Comparison of ENCODE assay signal across 14 mouse cellular contexts in the genomic region with DNA sequence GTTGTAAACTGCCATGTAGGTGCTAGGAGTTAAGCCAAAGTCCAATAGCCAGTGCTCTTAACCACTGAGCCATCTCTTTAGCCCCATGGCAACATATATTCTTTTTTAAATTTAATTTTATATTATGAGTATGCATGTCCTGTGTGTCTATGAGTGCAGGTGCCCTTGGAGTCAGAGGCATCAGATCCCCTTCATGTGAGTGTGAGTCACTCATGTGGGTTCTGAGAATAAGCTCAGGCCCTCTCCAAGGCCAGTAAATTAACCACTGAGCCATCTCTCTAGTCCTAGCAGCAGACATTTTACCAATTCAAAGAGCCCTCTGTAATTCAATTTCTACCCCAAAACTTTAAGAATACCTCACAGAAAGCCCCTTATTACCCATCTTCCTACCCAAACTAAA. TPM values are rescaled to one million over a fixed set of nuclear protein-coding genes. Genes with fewer than 3 reads are reported as not detected.
DNase-seq lines count a peak whose midpoint lies in the region; ATAC-seq and TF ChIP-seq lines count a peak whose summit lies in the region.
"Had no signal": no experiment of that assay in that cellular context is flagged by ENCODE, and none has a peak within 500 bp of the region (broad histone marks: within the 10 kb centered on the region; RNA-seq: fewer than 3 reads in every experiment).

No protein-coding gene starts in this region.

- no peak overlapping the region for H3K4me3 ChIP-seq in heart, embryonic 14.5 days (ENCODE audit: control insufficient read depth in 1 of 2, insufficient read depth in 1 of 2, low read depth in 1 of 2, low read length in 2 of 2)
- H3K4me3 ChIP-seq in heart, adult 2 months = no peak overlapping the region
- no peak overlapping the region for H3K4me3 ChIP-seq in neural tube, embryonic 12.5 days
- no peak overlapping the region for H3K4me3 ChIP-seq in liver, embryonic 12.5 days
- H3K4me3 ChIP-seq in intestine, postnatal 0 days (ENCODE audit: low read depth, low read length) = no peak overlapping the region
- H3K4me3 ChIP-seq: limb, embryonic 12.5 days had no signal

- peaks cover 2% of the 10 kb centered on the region; the same call in 1 of the 2 replicates for H3K79me2 ChIP-seq in heart, adult 2 months (replicated peaks; ENCODE audit: control insufficient read depth, insufficient read depth, low read length)

- no peaks in the 10 kb centered on the region for H3K27me3 ChIP-seq in heart, embryonic 14.5 days (ENCODE audit: control insufficient read depth, insufficient read depth, low read length)
- H3K27me3 ChIP-seq in heart, adult 2 months (ENCODE audit: control insufficient read depth, insufficient read depth, low read length) = no peaks in the 10 kb centered on the region
- no peaks in the 10 kb centered on the region for H3K27me3 ChIP-seq in neural tube, embryonic 12.5 days (replicated peaks)
- H3K27me3 ChIP-seq in liver, embryonic 12.5 days (replicated peaks) = no peaks in the 10 kb centered on the region
- H3K27me3 ChIP-seq in intestine, postnatal 0 days (replicated peaks; ENCODE audit: control insufficient read depth, insufficient read depth, low read length) = no peaks in the 10 kb centered on the region
- H3K27me3 ChIP-seq: limb, embryonic 12.5 days had no signal

- H3K27ac ChIP-seq in heart, embryonic 14.5 days (replicated peaks in 1 of 2; ENCODE audit: control insufficient read depth in 1 of 2, insufficient read depth in 1 of 2, low read depth in 2 of 2, low read length in 2 of 2) = no peak overlapping the region
- H3K27ac ChIP-seq in heart, adult 2 months = no peak overlapping the region
- no peak overlapping the region for H3K27ac ChIP-seq in neural tube, embryonic 12.5 days
- peak overlapping the region; percentile 36 for H3K27ac ChIP-seq in liver, embryonic 12.5 days
- H3K27ac ChIP-seq in intestine, postnatal 0 days (ENCODE audit: low read depth, low read length) = no peak overlapping the region
- H3K27ac ChIP-seq: hindbrain, postnatal 0 days; limb, embryonic 12.5 days had no signal

- peaks cover 0 to 46% of the 10 kb centered on the region in 2 experiments; a peak in 3 of 4 replicates for H3K4me1 ChIP-seq in heart, embryonic 14.5 days (ENCODE audit: control insufficient read depth in 2 of 2, insufficient read depth in 2 of 2, low read length in 2 of 2)
- H3K4me1 ChIP-seq in heart, adult 2 months (ENCODE audit: control insufficient read depth, insufficient read depth, low read length) = peaks cover 4% of the 10 kb centered on the region
- peaks cover 35% of the 10 kb centered on the region for H3K4me1 ChIP-seq in neural tube, embryonic 12.5 days
- H3K4me1 ChIP-seq in liver, embryonic 12.5 days = peaks cover 63% of the 10 kb centered on the region
- H3K4me1 ChIP-seq in intestine, postnatal 0 days (replicated peaks; ENCODE audit: control insufficient read depth, insufficient read depth, low read length) = peaks cover 9% of the 10 kb centered on the region; the same call in 1 of the 2 replicates

- no peak for ATAC-seq in heart, embryonic 14.5 days (ENCODE audit: insufficient number of reproducible peaks, insufficient read depth, low FRiP score, low read depth)
- ATAC-seq in neural tube, embryonic 12.5 days (ENCODE audit: low FRiP score, low read depth) = no peak
- ATAC-seq in liver, embryonic 12.5 days = no peak
- ATAC-seq in intestine, postnatal 0 days = no peak
- ATAC-seq: hindbrain, postnatal 0 days had no signal

- H3K9me3 ChIP-seq in heart, embryonic 14.5 days (ENCODE audit: control insufficient read depth, low read length) = no peaks in the 10 kb centered on the region
- no peaks in the 10 kb centered on the region for H3K9me3 ChIP-seq in neural tube, embryonic 12.5 days
- H3K9me3 ChIP-seq in liver, embryonic 12.5 days (replicated peaks) = no peaks in the 10 kb centered on the region
- no peaks in the 10 kb centered on the region for H3K9me3 ChIP-seq in intestine, postnatal 0 days (ENCODE audit: control insufficient read depth)
- H3K9me3 ChIP-seq: limb, embryonic 12.5 days had no signal

- H3K36me3 ChIP-seq in heart, embryonic 14.5 days (ENCODE audit: control insufficient read depth, insufficient read depth, low read length) = peaks cover 7% of the 10 kb centered on the region
- peaks cover 13% of the 10 kb centered on the region for H3K36me3 ChIP-seq in heart, adult 2 months (ENCODE audit: control insufficient read depth, insufficient read depth, low read length)
- H3K36me3 ChIP-seq in neural tube, embryonic 12.5 days = peaks cover 4% of the 10 kb centered on the region
- peaks cover 40% of the 10 kb centered on the region for H3K36me3 ChIP-seq in liver, embryonic 12.5 days
- H3K36me3 ChIP-seq in intestine, postnatal 0 days (ENCODE audit: control insufficient read depth, insufficient read depth) = peaks cover 7% of the 10 kb centered on the region; the same call in 1 of the 2 replicates

- intact Hi-C loops in heart, adult 2 months (cut with DNase I) = no loop called here

- TF ChIP-seq POLR2A in heart, adult 2 months (IDR thresholded peaks at IDR 0.05; ENCODE audit: insufficient read depth, low read depth, low read length) = no peak

- H3K9ac ChIP-seq in heart, embryonic 14.5 days (ENCODE audit: low read length) = peak overlapping the region; percentile 10; the same call in 1 of the 2 replicates
- H3K9ac ChIP-seq in heart, adult 2 months (ENCODE audit: low read depth, low read length) = no peak overlapping the region
- H3K9ac ChIP-seq in neural tube, embryonic 12.5 days = 0 out of 2 replicates have a peak overlapping the region, but pooled peaks have one; percentile 21
- H3K9ac ChIP-seq in liver, embryonic 12.5 days = peak overlapping the region; percentile 48; the same call in 1 of the 2 replicates
- H3K9ac ChIP-seq in intestine, postnatal 0 days (ENCODE audit: low read depth, low read length) = no peak overlapping the region
- H3K9ac ChIP-seq: limb, embryonic 12.5 days had no signal

- no peak overlapping the region for H3K4me2 ChIP-seq in heart, embryonic 14.5 days (ENCODE audit: low read length)
- no peak overlapping the region for H3K4me2 ChIP-seq in neural tube, embryonic 12.5 days (replicated peaks)
- peak overlapping the region; percentile 46 for H3K4me2 ChIP-seq in liver, embryonic 12.5 days
- H3K4me2 ChIP-seq in intestine, postnatal 0 days (replicated peaks; ENCODE audit: low read depth) = no peak overlapping the region
- H3K4me2 ChIP-seq: limb, embryonic 12.5 days had no signal

- no peak for TF ChIP-seq EP300 in heart, adult 2 months (IDR thresholded peaks at IDR 0.05; ENCODE audit: insufficient read depth, low read depth, low read length)

- DNase-seq in heart, adult 2 months = no peak
- no peak for DNase-seq in neural tube, embryonic 10.5 days (ENCODE audit: extremely low spot score, low spot score)
- no peak for DNase-seq in embryo, embryonic 11 days
- DNase-seq: heart, postnatal 36 days; kidney, adult 9 months; lung, postnatal 36 days had no signal

- no peak for TF ChIP-seq CTCF in heart, adult 2 months (IDR thresholded peaks at IDR 0.05)
- no peak for TF ChIP-seq CTCF in intestine, postnatal 0 days (IDR thresholded peaks at IDR 0.05; ENCODE audit: low read depth)

RNA-seq across cellular contexts. Expression of gene Polr2a, which starts 5.8 kb away (rescaled TPM):
- polyA plus RNA-seq in heart, embryonic 14.5 days (2014; fragmentation: Nextera tagmentation; extraction: Ambion mirVana) = 19.9 and 20.1 TPM in 2 replicates
- 10 to 100 TPM; 25.3 to 30.4 TPM for total RNA-seq in heart, adult 2 months (2021)
- 15.6 and 20.2 TPM in 2 replicates for polyA plus RNA-seq in heart, adult 2 months (2012; rRNA removed)
- 28.5 and 31.2 TPM in 2 replicates for polyA plus RNA-seq in neural tube, embryonic 12.5 days (2016; fragmentation: Nextera tagmentation; extraction: Ambion mirVana)
- polyA plus RNA-seq in liver, embryonic 12.5 days (2016; fragmentation: Nextera tagmentation; extraction: Ambion mirVana) = 17.4 and 20.2 TPM in 2 replicates
- polyA plus RNA-seq in intestine, postnatal 0 days (2015; fragmentation: Nextera tagmentation; extraction: Ambion mirVana) = 13.3 and 14.0 TPM in 2 replicates

RNA-seq across cellular contexts. Expression of gene Slc35g3, which starts 9.1 kb away (rescaled TPM):
- polyA plus RNA-seq in heart, embryonic 14.5 days (2014; fragmentation: Nextera tagmentation; extraction: Ambion mirVana) = 0.13 TPM in 1 of 2 replicates, not detected in the other
- total RNA-seq in heart, adult 2 months (2021) = not detected
- 0.35 TPM in 1 of 2 replicates, not detected in the other for polyA plus RNA-seq in heart, adult 2 months (2012; rRNA removed)
- polyA plus RNA-seq in neural tube, embryonic 12.5 days (2016; fragmentation: Nextera tagmentation; extraction: Ambion mirVana) = not detected in 2 replicates
- polyA plus RNA-seq in liver, embryonic 12.5 days (2016; fragmentation: Nextera tagmentation; extraction: Ambion mirVana) = not detected in 2 replicates
- polyA plus RNA-seq in intestine, postnatal 0 days (2015; fragmentation: Nextera tagmentation; extraction: Ambion mirVana) = 0.09 and 0.12 TPM in 2 replicates
- total RNA-seq: heart, postnatal 36 days; hindbrain, postnatal 0 days; left cerebral cortex, adult 18-20 months had no signal
- polyA plus RNA-seq: large intestine, adult 2 months had no signal

RNA-seq across cellular contexts. Expression of gene Zbtb4, which starts 13.0 kb away (rescaled TPM):
- 3.7 TPM in 2 replicates for polyA plus RNA-seq in heart, embryonic 14.5 days (2014; fragmentation: Nextera tagmentation; extraction: Ambion mirVana)
- total RNA-seq in heart, adult 2 months (2021) = 10 to 100 TPM; 42.9 to 47.9 TPM
- 19.8 and 25.4 TPM in 2 replicates for polyA plus RNA-seq in heart, adult 2 months (2012; rRNA removed)
- polyA plus RNA-seq in neural tube, embryonic 12.5 days (2016; fragmentation: Nextera tagmentation; extraction: Ambion mirVana) = 2.3 and 2.4 TPM in 2 replicates
- polyA plus RNA-seq in liver, embryonic 12.5 days (2016; fragmentation: Nextera tagmentation; extraction: Ambion mirVana) = 0.43 and 0.70 TPM in 2 replicates
- 2.1 and 2.4 TPM in 2 replicates for polyA plus RNA-seq in intestine, postnatal 0 days (2015; fragmentation: Nextera tagmentation; extraction: Ambion mirVana)

RNA-seq across cellular contexts. Expression of gene Chrnb1, which starts 43.1 kb away (rescaled TPM):
- 5.5 and 5.8 TPM in 2 replicates for polyA plus RNA-seq in heart, embryonic 14.5 days (2014; fragmentation: Nextera tagmentation; extraction: Ambion mirVana)
- total RNA-seq in heart, adult 2 months (2021) = 1 to 10 TPM; 4.1 TPM
- 10.3 and 16.4 TPM in 2 replicates for polyA plus RNA-seq in heart, adult 2 months (2012; rRNA removed)
- 5.3 and 5.8 TPM in 2 replicates for polyA plus RNA-seq in neural tube, embryonic 12.5 days (2016; fragmentation: Nextera tagmentation; extraction: Ambion mirVana)
- polyA plus RNA-seq in liver, embryonic 12.5 days (2016; fragmentation: Nextera tagmentation; extraction: Ambion mirVana) = 0.63 and 0.64 TPM in 2 replicates
- polyA plus RNA-seq in intestine, postnatal 0 days (2015; fragmentation: Nextera tagmentation; extraction: Ambion mirVana) = 2.4 and 2.8 TPM in 2 replicates

RNA-seq across cellular contexts. Expression of gene Fgf11, which starts 49.0 kb away (rescaled TPM):
- 2.0 and 2.1 TPM in 2 replicates for polyA plus RNA-seq in heart, embryonic 14.5 days (2014; fragmentation: Nextera tagmentation; extraction: Ambion mirVana)
- 1 to 10 TPM; 1.9 to 2.5 TPM for total RNA-seq in heart, adult 2 months (2021)
- polyA plus RNA-seq in heart, adult 2 months (2012; rRNA removed) = 3.3 and 4.3 TPM in 2 replicates
- polyA plus RNA-seq in neural tube, embryonic 12.5 days (2016; fragmentation: Nextera tagmentation; extraction: Ambion mirVana) = 4.1 and 5.6 TPM in 2 replicates
- polyA plus RNA-seq in liver, embryonic 12.5 days (2016; fragmentation: Nextera tagmentation; extraction: Ambion mirVana) = 0.45 and 0.48 TPM in 2 replicates
- polyA plus RNA-seq in intestine, postnatal 0 days (2015; fragmentation: Nextera tagmentation; extraction: Ambion mirVana) = 0.18 and 0.38 TPM in 2 replicates

Comparison
In these comparisons a context has a peak if more than half of its experiments do, and no peak if none do; other contexts are left out.
1. H3K9ac ChIP-seq: peak in heart, embryonic 14.5 days (single experiment), neural tube, embryonic 12.5 days (single experiment) and liver, embryonic 12.5 days (single experiment); none in heart, adult 2 months (single experiment) and intestine, postnatal 0 days (single experiment).